Mouse (Mus musculus) stomach, embryonic 16.5 days (tissue): ENCODE data around the gene Gcdh. TPM values are rescaled to one million over a fixed set of nuclear protein-coding genes. Genes with fewer than 3 reads are reported as not detected.

Source experiments
- ATAC-seq: fragments of 200-750 bp; cut with Nextera tagmentation; 2 replicates; pipeline ENCODE4 v1.8.0; 2017; ENCODE audit warnings: moderate number of reproducible peaks, moderate TSS enrichment; ENCODE audit not compliant: insufficient read depth, low FRiP score
- H3K27ac ChIP-seq: fragments of 300-500 bp; sonication (generic); 2 replicates; pipeline ENCODE4 v1.5.1; 2014; ENCODE audit warnings: low read length
- H3K27me3 ChIP-seq: fragments of 300-500 bp; sonication (generic); 2 replicates; pipeline ENCODE4 v1.6.1; 2014; ENCODE audit warnings: low read length, control low read depth, mixed read lengths; ENCODE audit not compliant: control insufficient read depth, insufficient read depth
- H3K36me3 ChIP-seq: fragments of 300-500 bp; sonication (generic); 2 replicates; pipeline ENCODE4 v1.6.1; 2014; ENCODE audit warnings: low read length; ENCODE audit not compliant: control insufficient read depth, insufficient read depth
- H3K4me1 ChIP-seq: fragments of 300-500 bp; sonication (generic); 2 replicates; pipeline ENCODE4 v1.6.1; 2014; ENCODE audit warnings: low read length, control low read depth, mixed read lengths; ENCODE audit not compliant: control insufficient read depth, insufficient read depth
- H3K4me2 ChIP-seq: fragments of 300-500 bp; sonication (generic); 2 replicates; pipeline ENCODE4 v1.6.1; 2014; ENCODE audit warnings: low read depth, low read length, mixed read lengths
- H3K4me3 ChIP-seq: fragments of 300-500 bp; sonication (generic); replicated peaks from 2 replicates; pipeline ENCODE4 v1.5.1; 2014; ENCODE audit warnings: mild to moderate bottlenecking, low read length
- H3K9ac ChIP-seq: fragments of 300-500 bp; sonication (generic); 2 replicates; pipeline ENCODE4 v1.6.1; 2014; ENCODE audit warnings: low read length
- H3K9me3 ChIP-seq: fragments of 300-500 bp; sonication (generic); replicated peaks from 2 replicates; pipeline ENCODE4 v1.6.1; 2016; ENCODE audit warnings: low read length, control low read depth; ENCODE audit not compliant: control insufficient read depth
- WGBS: fragments of 180-500 bp; shearing (Covaris S2); extraction: QIAGEN DNeasy Blood & Tissue Kit; methylation state at CpG from one replicate; pipeline ENCODE4 v1.1.7; 2014; 5-methylcytosine and 5-hydroxymethylcytosine counted together
- polyA plus RNA-seq: library from polyadenylated mRNA; unstranded; fragments of >200 nt; fragmentation: Nextera tagmentation; extraction: Ambion mirVana; gene quantifications from 2 replicates; pipeline ENCODE4 v1.2.1, GENCODE M21; 2015

Gene Gcdh
- polyA plus RNA-seq, 1 experiment from 2014 or later: 41.1 TPM

GRCm38 (mm10) chr8:84888280-84888679 is 5.4 kb downstream of the Gcdh start:
- Histone ChIP-seq H3K4me2 (no peak overlapping the region), H3K27me3 (no peaks in the 10 kb centered on the region), H3K27ac (no peak overlapping the region), H3K4me1 (0 out of 2 replicates have a peak, but pooled peaks cover 7% of the 10 kb centered on the region), H3K9ac (no peak overlapping the region), H3K36me3 (0 out of 2 replicates have a peak, but pooled peaks cover 4% of the 10 kb centered on the region), H3K4me3 (no peak overlapping the region), H3K9me3 (no peaks in the 10 kb centered on the region)
- ATAC-seq: no peak
- 97% methylated on average over 3 of the region's 3 CpGs for WGBS

GRCm38 (mm10) chr8:84884728-84885127 is 9.0 kb downstream of the Gcdh start:
- whole genome bisulfite sequencing: 81% methylated on average over 4 of the region's 4 CpGs
- Histone ChIP-seq H3K27me3 (no peaks in the 10 kb centered on the region), H3K9me3 (no peaks in the 10 kb centered on the region), H3K27ac (no peak overlapping the region), H3K4me2 (no peak overlapping the region), H3K4me1 (no peaks in the 10 kb centered on the region), H3K36me3 (0 out of 2 replicates have a peak, but pooled peaks cover 4% of the 10 kb centered on the region), H3K4me3 (no peak overlapping the region), H3K9ac (no peak overlapping the region)
- no peak for ATAC-seq

GRCm38 (mm10) chr8:84878915-84879314 is 14.8 kb downstream of the Gcdh start:
- Histone ChIP-seq H3K36me3 (no peaks in the 10 kb centered on the region), H3K4me2 (no peak overlapping the region), H3K4me3 (no peak overlapping the region), H3K9me3 (no peaks in the 10 kb centered on the region), H3K27ac (no peak overlapping the region), H3K4me1 (no peaks in the 10 kb centered on the region), H3K27me3 (no peaks in the 10 kb centered on the region), H3K9ac (no peak overlapping the region)
- ATAC-seq: no peak
- WGBS: 62% methylated on average over 1 of the region's 1 CpGs

DNA sequence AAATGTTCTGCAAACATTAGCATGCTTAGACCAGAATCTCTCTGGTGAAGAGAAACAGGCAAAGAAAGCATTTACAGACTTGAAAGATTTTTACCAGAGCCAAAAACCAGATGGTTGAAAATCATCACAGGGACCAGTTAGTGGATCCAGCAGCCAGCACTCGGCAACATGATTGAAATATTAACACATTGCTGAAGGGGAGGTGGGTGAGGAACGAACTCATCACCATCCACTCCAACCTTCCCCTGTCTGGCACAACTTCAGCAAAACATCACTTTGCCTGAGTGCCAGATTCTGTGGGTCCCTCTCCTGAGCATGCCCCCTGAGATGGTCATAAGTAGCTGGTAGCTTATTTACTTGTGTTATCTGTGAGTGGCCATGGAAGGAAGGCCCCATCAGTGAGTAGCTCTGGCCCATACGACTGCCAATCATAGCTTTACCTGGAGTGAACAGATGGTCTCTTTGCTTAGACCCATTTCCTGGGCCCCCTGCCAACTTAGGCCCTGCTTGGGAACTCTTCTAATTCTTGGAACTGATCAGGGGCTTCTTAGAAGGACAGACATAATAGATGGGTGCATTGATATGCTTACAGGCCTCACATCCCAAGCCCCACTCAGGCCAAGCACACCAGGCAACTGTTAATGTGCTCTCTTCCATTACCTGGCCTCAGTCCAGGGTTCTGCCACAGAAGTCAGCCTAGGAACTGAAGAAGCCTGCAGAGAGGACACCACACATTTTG is 16.3 kb downstream of the Gcdh start:
- H3K27me3 ChIP-seq: no peaks in the 10 kb centered on the region
- no peaks in the 10 kb centered on the region for H3K36me3 ChIP-seq
- H3K27ac ChIP-seq: no peak overlapping the region
- ATAC-seq: no peak
- H3K4me1 ChIP-seq: peaks cover 6% of the 10 kb centered on the region
- no peaks in the 10 kb centered on the region for H3K9me3 ChIP-seq
- WGBS: 68% methylated on average over 3 of the region's 3 CpGs
- no peak overlapping the region for H3K4me3 ChIP-seq
- H3K4me2 ChIP-seq: no peak overlapping the region
- no peak overlapping the region for H3K9ac ChIP-seq

- Histone ChIP-seq H3K36me3 (no peaks in the 10 kb centered on the region), H3K4me3 (no peak overlapping the region), H3K27ac (no peak overlapping the region), H3K27me3 (no peaks in the 10 kb centered on the region), H3K4me1 (peaks cover 14% of the 10 kb centered on the region), H3K9ac (no peak overlapping the region), H3K4me2 (no peak overlapping the region), H3K9me3 (no peaks in the 10 kb centered on the region)
- no peak for ATAC-seq
- WGBS: 83% methylated on average over 3 of the region's 3 CpGs
These were observed 19.4 kb downstream of the Gcdh start for GRCm38 (mm10) chr8:84874339-84874738.

- Histone ChIP-seq H3K9ac (peak overlapping the region; percentile 71), H3K9me3 (no peaks in the 10 kb centered on the region), H3K4me3 (peak overlapping the region; percentile 57), H3K27ac (no peak overlapping the region), H3K4me1 (peaks cover 14% of the 10 kb centered on the region), H3K36me3 (peaks cover 3% of the 10 kb centered on the region), H3K4me2 (peak overlapping the region; percentile 100), H3K27me3 (no peaks in the 10 kb centered on the region)
- no peak for ATAC-seq
- 52% methylated on average over 4 of the region's 4 CpGs for WGBS
These were observed 20.7 kb downstream of the Gcdh start for GRCm38 (mm10) chr8:84873016-84873415.

GRCm38 (mm10) chr8:84872309-84872965 is 21.3 kb downstream of the Gcdh start:
- H3K4me1 ChIP-seq: peaks cover 14% of the 10 kb centered on the region
- peak overlapping the region; percentile 71 for H3K9ac ChIP-seq
- H3K4me3 ChIP-seq: peak overlapping the region; percentile 57
- H3K9me3 ChIP-seq: no peaks in the 10 kb centered on the region
- no peaks in the 10 kb centered on the region for H3K27me3 ChIP-seq
- peak overlapping the region; percentile 100 for H3K4me2 ChIP-seq
- H3K27ac ChIP-seq: no peak overlapping the region
- 2% methylated on average over 54 of the region's 54 CpGs for WGBS
- peaks cover 9% of the 10 kb centered on the region for H3K36me3 ChIP-seq
- peak; percentile 65; the same call in 1 of the 2 replicates for ATAC-seq

- Histone ChIP-seq H3K4me3 (peak within 1 kb of the TSS; percentile 57), H3K27me3 (no peaks in the 10 kb centered on the region), H3K9ac (peak within 1 kb of the TSS; percentile 71), H3K9me3 (no peaks in the 10 kb centered on the region), H3K4me1 (peaks cover 14% of the 10 kb centered on the region), H3K4me2 (peak within 1 kb of the TSS; percentile 100), H3K27ac (peak within 1 kb of the TSS; percentile 27; the same call in 1 of the 2 replicates), H3K36me3 (peaks cover 11% of the 10 kb centered on the region)
- ATAC-seq: peak; percentile 76; the same call in 1 of the 2 replicates
- WGBS: 13% methylated on average over 42 of the region's 46 CpGs
These were observed 22.1 kb downstream of the Gcdh start, which contains the start of gene Syce2 for GRCm38 (mm10) chr8:84871376-84872308. Gene Syce2, plus strand, starts transcription at chr8:84872111.
